Mouse (Mus musculus) ES-E14 (cell line): ENCODE results near the gene Ank3.

Experiments
- CHD2 ChIP-seq: IDR thresholded peaks from 2 replicates; pipeline ENCODE4 v1.6.1; 2014; ENCODE audit warnings: mild to moderate bottlenecking, low read depth, low read length, inconsistent platforms
- MAFK ChIP-seq: IDR thresholded peaks from 2 replicates; pipeline ENCODE4 v1.6.1; 2014; ENCODE audit warnings: mild to moderate bottlenecking, low read depth, low read length, inconsistent platforms; ENCODE audit not compliant: insufficient read depth
- ZC3H11A ChIP-seq: IDR thresholded peaks from 2 replicates; pipeline ENCODE4 v1.6.1; 2012; ENCODE audit warnings: low read depth, mild to moderate bottlenecking, inconsistent platforms, low read length, borderline replicate concordance
- ZNF384 ChIP-seq: IDR thresholded peaks from 2 replicates; pipeline ENCODE4 v1.6.1; 2012; ENCODE audit warnings: low read depth, low read length, inconsistent platforms

DNA sequence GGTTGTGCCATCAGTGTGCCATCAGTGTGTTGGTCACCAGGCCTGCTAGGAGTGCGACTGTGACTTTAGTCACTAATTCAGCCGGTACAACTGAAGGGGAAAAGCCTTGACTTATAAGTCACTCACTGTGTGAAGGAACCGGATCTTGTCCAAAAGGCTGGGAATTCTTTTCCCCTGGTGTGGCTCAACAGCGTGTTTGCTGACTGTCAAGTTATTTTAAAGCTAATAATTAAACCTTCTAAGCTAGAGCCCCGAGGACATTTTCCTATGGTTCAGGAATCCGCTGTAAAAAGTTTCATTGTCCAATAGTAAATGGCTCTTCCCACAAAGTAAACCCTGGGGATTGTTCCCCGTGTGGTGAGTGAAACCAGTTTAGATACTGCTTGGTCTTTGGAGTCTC is 529.8 kb downstream of the Ank3 start:
- no peak for TF ChIP-seq ZNF384
- TF ChIP-seq CHD2, result no peak
- no peak for TF ChIP-seq ZC3H11A
- no peak for TF ChIP-seq MAFK
